Mouse (Mus musculus) heart, embryonic 15.5 days (tissue): Measurements from ENCODE around the gene Invs. TPM values are rescaled to one million over a fixed set of nuclear protein-coding genes. Genes with fewer than 3 reads are reported as not detected.

Experiments
- ATAC-seq: fragments of 200-750 bp; cut with Nextera tagmentation; replicated peaks from 2 replicates; pipeline ENCODE4 v1.8.0; 2017; ENCODE audit warnings: low read depth, moderate TSS enrichment; ENCODE audit not compliant: insufficient number of reproducible peaks, insufficient read depth, low FRiP score
- H3K27ac ChIP-seq: fragments of 300-500 bp; sonication (generic); 2 replicates; pipeline ENCODE4 v1.5.1; 2015; ENCODE audit warnings: mild to moderate bottlenecking, inconsistent platforms
- H3K27me3 ChIP-seq: fragments of 300-500 bp; sonication (generic); 2 replicates; pipeline ENCODE4 v1.6.1; 2015; ENCODE audit warnings: inconsistent platforms
- H3K36me3 ChIP-seq: fragments of 300-500 bp; sonication (generic); 2 replicates; pipeline ENCODE4 v1.6.1; 2015; ENCODE audit warnings: mild to moderate bottlenecking, inconsistent platforms
- H3K4me1 ChIP-seq: fragments of 300-500 bp; sonication (generic); replicated peaks from 2 replicates; pipeline ENCODE4 v1.6.1; 2015; ENCODE audit warnings: inconsistent platforms
- H3K4me2 ChIP-seq: fragments of 300-500 bp; sonication (generic); 2 replicates; pipeline ENCODE4 v1.6.1; 2015; ENCODE audit warnings: inconsistent platforms, mild to moderate bottlenecking, moderate library complexity
- H3K4me3 ChIP-seq: fragments of 300-500 bp; sonication (generic); 2 replicates; pipeline ENCODE4 v1.5.1; 2015; ENCODE audit warnings: mild to moderate bottlenecking, inconsistent platforms
- H3K9ac ChIP-seq: fragments of 300-500 bp; sonication (generic); 2 replicates; pipeline ENCODE4 v1.6.1; 2015; ENCODE audit warnings: mild to moderate bottlenecking, inconsistent platforms
- H3K9me3 ChIP-seq: fragments of 300-500 bp; sonication (generic); replicated peaks from 2 replicates; pipeline ENCODE4 v1.6.1; 2016; ENCODE audit warnings: inconsistent platforms
- WGBS: fragments of 180-500 bp; shearing (Covaris S2); methylation state at CpG from one replicate; pipeline ENCODE4 v1.1.7; 2015; ENCODE audit warnings: mixed read lengths; 5-methylcytosine and 5-hydroxymethylcytosine counted together
- polyA plus RNA-seq: library from polyadenylated mRNA; unstranded; fragments of >200 nt; fragmentation: Nextera tagmentation; extraction: Ambion mirVana; gene quantifications from 2 replicates; pipeline ENCODE4 v1.2.1, GENCODE M21; 2015

Invs gene
- polyA plus RNA-seq = 4.8 and 5.7 TPM in 2 replicates

GRCm38 (mm10) chr4:48279498-48280134 is at the start of gene Invs, which contains the start of gene Erp44:
TSS of gene Invs (plus strand) at chr4:48279760.
TSS of gene Erp44 (minus strand) at chr4:48279558.
- peak within 1 kb of the TSS; percentile 76 for H3K27ac ChIP-seq
- H3K4me3 ChIP-seq = peak within 1 kb of the TSS; percentile 79
- H3K4me1 ChIP-seq = peaks cover 11% of the 10 kb centered on the region
- ATAC-seq = peak; percentile 100
- WGBS = under 1% methylated on average over 41 of the region's 41 CpGs
- H3K27me3 ChIP-seq = no peaks in the 10 kb centered on the region
- H3K4me2 ChIP-seq = peak within 1 kb of the TSS; percentile 80
- peak within 1 kb of the TSS; percentile 80 for H3K9ac ChIP-seq
- no peaks in the 10 kb centered on the region for H3K9me3 ChIP-seq
- H3K36me3 ChIP-seq = no peaks in the 10 kb centered on the region

DNA sequence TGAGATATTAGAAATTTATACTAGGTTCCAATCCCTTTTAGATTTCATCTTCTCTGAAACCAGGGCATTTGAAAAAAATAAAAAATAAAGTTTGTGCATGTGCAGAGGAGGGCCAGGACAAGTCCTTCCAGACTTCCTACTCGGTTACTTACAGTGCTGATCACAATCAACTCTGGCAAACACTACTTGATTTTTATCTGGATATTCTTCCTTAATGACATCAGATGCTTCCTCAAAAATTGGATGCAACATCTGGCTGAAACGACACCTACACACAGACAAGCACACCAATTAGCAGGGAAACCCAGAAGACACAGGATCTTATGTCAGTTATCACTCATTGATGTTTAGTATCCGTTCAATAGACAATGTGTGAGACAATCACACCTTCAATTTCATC is 42.8 kb upstream of the Invs start:
- Histone ChIP-seq H3K36me3 (no peaks in the 10 kb centered on the region; the same call in 1 of the 2 replicates), H3K27me3 (no peaks in the 10 kb centered on the region), H3K4me2 (no peak overlapping the region), H3K9me3 (no peaks in the 10 kb centered on the region), H3K9ac (no peak overlapping the region), H3K4me3 (no peak overlapping the region), H3K27ac (no peak overlapping the region), H3K4me1 (no peaks in the 10 kb centered on the region)
- WGBS = 73% methylated on average over 3 of the region's 3 CpGs
- ATAC-seq = no peak

- Histone ChIP-seq H3K27ac (no peak overlapping the region), H3K36me3 (no peaks in the 10 kb centered on the region; the same call in 1 of the 2 replicates), H3K27me3 (no peaks in the 10 kb centered on the region), H3K4me2 (no peak overlapping the region), H3K9me3 (no peaks in the 10 kb centered on the region), H3K4me1 (no peaks in the 10 kb centered on the region), H3K4me3 (no peak overlapping the region), H3K9ac (no peak overlapping the region)
- no peak for ATAC-seq
- 83% methylated on average over 4 of the region's 4 CpGs for WGBS
Measured at GRCm38 (mm10) chr4:48239046-48239445, 40.5 kb upstream of the Invs start.

GRCm38 (mm10) chr4:48242482-48242881 is 37.1 kb upstream of the Invs start:
- no peak overlapping the region for H3K27ac ChIP-seq
- no peak overlapping the region for H3K4me3 ChIP-seq
- no peak overlapping the region for H3K4me2 ChIP-seq
- no peaks in the 10 kb centered on the region for H3K4me1 ChIP-seq
- H3K9ac ChIP-seq = no peak overlapping the region
- ATAC-seq = no peak
- 91% methylated on average over 4 of the region's 4 CpGs for WGBS
- no peaks in the 10 kb centered on the region; the same call in 1 of the 2 replicates for H3K36me3 ChIP-seq
- H3K9me3 ChIP-seq = no peaks in the 10 kb centered on the region
- H3K27me3 ChIP-seq = no peaks in the 10 kb centered on the region

- no peak for ATAC-seq
- Histone ChIP-seq H3K4me2 (no peak overlapping the region), H3K27me3 (no peaks in the 10 kb centered on the region), H3K27ac (no peak overlapping the region), H3K9me3 (no peaks in the 10 kb centered on the region), H3K36me3 (no peaks in the 10 kb centered on the region; the same call in 1 of the 2 replicates), H3K9ac (no peak overlapping the region), H3K4me1 (no peaks in the 10 kb centered on the region), H3K4me3 (no peak overlapping the region)
- WGBS = 53% methylated on average over 1 of the region's 1 CpGs
Measured at GRCm38 (mm10) chr4:48243737-48244136, 35.8 kb upstream of the Invs start.

GRCm38 (mm10) chr4:48244280-48244679 is 35.3 kb upstream of the Invs start:
- no peak for ATAC-seq

GRCm38 (mm10) chr4:48253266-48253665 is 26.3 kb upstream of the Invs start:
- ATAC-seq = no peak
- Histone ChIP-seq H3K4me1 (peaks cover 3% of the 10 kb centered on the region; the same call in 1 of the 2 replicates), H3K4me2 (no peak overlapping the region), H3K4me3 (no peak overlapping the region), H3K27me3 (no peaks in the 10 kb centered on the region), H3K27ac (no peak overlapping the region), H3K36me3 (no peaks in the 10 kb centered on the region), H3K9me3 (no peaks in the 10 kb centered on the region), H3K9ac (no peak overlapping the region)

More at GRCm38 (mm10) chr4:48244280-48244679, 35.3 kb upstream of the Invs start:
- Histone ChIP-seq H3K36me3 (no peaks in the 10 kb centered on the region; the same call in 1 of the 2 replicates), H3K4me2 (no peak overlapping the region), H3K27ac (no peak overlapping the region), H3K4me3 (no peak overlapping the region), H3K9me3 (no peaks in the 10 kb centered on the region), H3K27me3 (no peaks in the 10 kb centered on the region), H3K9ac (no peak overlapping the region), H3K4me1 (no peaks in the 10 kb centered on the region)
- 85% methylated on average over 2 of the region's 2 CpGs for WGBS

DNA sequence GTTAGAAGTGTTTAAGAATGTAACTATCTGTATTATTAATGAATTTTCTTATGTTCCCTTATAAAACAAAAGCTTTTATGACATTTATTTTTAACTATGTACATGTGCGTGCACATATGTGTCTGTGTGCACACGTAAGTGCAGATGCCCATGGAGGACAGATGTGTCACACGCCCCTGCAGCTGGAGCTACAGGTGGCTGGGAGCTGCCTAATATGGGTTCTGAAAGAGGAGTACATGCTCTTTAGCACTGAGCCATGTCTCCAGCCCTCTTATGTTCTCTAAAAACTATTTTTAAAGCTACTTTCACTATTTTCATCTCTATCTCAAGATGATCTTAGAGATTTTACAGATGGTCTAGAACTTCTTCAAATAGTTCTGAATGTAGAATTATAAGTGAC is 21.5 kb upstream of the Invs start:
- H3K27ac ChIP-seq = no peak overlapping the region
- peaks cover 3% of the 10 kb centered on the region; the same call in 1 of the 2 replicates for H3K4me1 ChIP-seq
- H3K4me3 ChIP-seq = no peak overlapping the region
- H3K4me2 ChIP-seq = no peak overlapping the region
- no peaks in the 10 kb centered on the region for H3K36me3 ChIP-seq
- H3K9ac ChIP-seq = no peak overlapping the region
- no peaks in the 10 kb centered on the region for H3K27me3 ChIP-seq
- WGBS = 92% methylated on average over 3 of the region's 3 CpGs
- ATAC-seq = no peak
- no peaks in the 10 kb centered on the region for H3K9me3 ChIP-seq

DNA sequence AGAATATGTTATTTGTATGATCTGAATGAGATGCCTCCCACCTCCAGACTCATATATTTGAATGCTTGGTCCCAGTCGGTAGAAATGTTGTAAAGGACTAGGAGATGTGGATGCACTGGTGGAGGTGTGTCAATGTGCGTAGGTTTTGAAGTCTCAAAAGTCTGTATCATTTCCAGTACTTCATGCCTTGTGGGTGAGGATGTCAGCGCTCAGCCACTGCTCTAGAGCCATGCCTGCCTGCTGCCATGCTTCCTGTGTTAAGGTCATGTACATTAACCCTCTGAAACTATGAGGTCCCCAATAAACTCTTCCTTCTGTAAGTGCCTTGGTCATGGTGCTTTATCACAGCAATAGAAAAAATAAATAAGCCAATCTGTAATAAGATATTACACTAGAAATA is 11.9 kb upstream of the Invs start:
- Histone ChIP-seq H3K4me3 (no peak overlapping the region), H3K4me2 (no peak overlapping the region), H3K27me3 (no peaks in the 10 kb centered on the region), H3K9ac (no peak overlapping the region), H3K27ac (no peak overlapping the region), H3K36me3 (no peaks in the 10 kb centered on the region), H3K9me3 (no peaks in the 10 kb centered on the region), H3K4me1 (peaks cover 8% of the 10 kb centered on the region)
- ATAC-seq = no peak
- 83% methylated on average over 3 of the region's 3 CpGs for WGBS

DNA sequence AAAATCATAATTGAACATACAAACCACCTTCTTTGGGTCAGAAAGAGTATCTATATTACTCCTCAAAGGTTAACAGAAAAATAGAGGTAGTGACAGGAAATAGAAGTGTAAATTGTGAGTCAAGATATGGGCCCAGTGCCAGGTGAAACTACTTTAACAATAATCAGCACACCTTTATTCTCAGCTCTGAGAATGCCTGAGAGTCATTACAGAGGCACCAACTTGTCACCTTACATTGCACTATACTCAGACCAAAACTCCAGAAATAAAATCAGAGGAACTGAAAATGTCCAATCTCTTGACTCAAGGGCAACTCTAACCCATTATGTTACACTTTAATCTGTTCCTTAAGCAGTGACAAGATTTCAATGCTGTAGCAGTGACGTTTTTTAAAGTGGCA is 11.4 kb upstream of the Invs start:
- no peak for ATAC-seq
- H3K9me3 ChIP-seq = no peaks in the 10 kb centered on the region
- no peak overlapping the region for H3K9ac ChIP-seq
- no peaks in the 10 kb centered on the region for H3K27me3 ChIP-seq
- H3K36me3 ChIP-seq = no peaks in the 10 kb centered on the region
- no peak overlapping the region for H3K27ac ChIP-seq
- H3K4me2 ChIP-seq = no peak overlapping the region
- 73% methylated on average over 1 of the region's 1 CpGs for WGBS
- peaks cover 8% of the 10 kb centered on the region for H3K4me1 ChIP-seq
- no peak overlapping the region for H3K4me3 ChIP-seq

DNA sequence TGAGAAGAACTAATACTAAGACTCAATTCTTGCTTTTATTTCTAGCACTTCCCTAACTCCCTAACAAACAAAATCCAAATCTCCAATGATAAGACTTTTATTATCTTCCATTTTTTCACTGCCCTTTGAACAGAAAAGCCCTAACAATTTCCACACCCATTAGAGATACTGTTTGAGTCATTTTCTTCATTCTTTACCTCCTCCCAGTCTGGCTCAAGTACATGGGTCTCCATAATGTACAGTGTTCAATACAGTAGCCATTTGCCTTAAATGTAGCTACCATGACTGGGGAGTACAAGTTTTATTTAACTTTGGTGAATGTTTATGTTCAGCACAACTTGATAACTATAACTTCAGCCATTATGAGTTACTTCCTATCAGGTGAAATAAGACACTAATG is 9.0 kb upstream of the Invs start:
- Histone ChIP-seq H3K9ac (no peak overlapping the region), H3K36me3 (no peaks in the 10 kb centered on the region), H3K4me3 (no peak overlapping the region), H3K4me1 (peaks cover 6% of the 10 kb centered on the region), H3K9me3 (no peaks in the 10 kb centered on the region), H3K27ac (no peak overlapping the region), H3K4me2 (no peak overlapping the region), H3K27me3 (no peaks in the 10 kb centered on the region)
- no peak for ATAC-seq

DNA sequence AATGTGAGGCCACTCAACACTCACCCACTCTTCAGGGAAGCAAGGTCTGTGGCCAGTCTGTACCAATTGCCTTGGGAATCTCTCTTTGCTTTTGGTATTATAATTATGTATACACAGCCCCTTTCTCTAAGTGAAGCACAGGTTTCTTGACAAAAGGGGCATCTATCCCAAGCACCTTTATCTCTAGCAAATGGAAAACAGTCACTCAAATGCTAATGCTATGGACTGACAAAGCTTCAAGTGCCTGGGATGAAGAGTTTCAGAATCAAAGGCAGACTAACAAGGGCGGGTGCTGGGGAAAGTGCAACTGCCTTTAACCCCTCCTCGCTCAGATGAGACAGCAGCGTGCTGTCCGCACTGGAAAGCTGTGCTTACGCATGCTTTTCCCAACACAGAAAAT is 7.7 kb upstream of the Invs start:
- Histone ChIP-seq H3K9me3 (no peaks in the 10 kb centered on the region), H3K27me3 (no peaks in the 10 kb centered on the region), H3K4me3 (no peak overlapping the region), H3K4me2 (no peak overlapping the region), H3K27ac (no peak overlapping the region), H3K9ac (no peak overlapping the region), H3K4me1 (peaks cover 6% of the 10 kb centered on the region), H3K36me3 (no peaks in the 10 kb centered on the region)
- WGBS = 31% methylated on average over 5 of the region's 5 CpGs
- no peak for ATAC-seq
